Mouse (Mus musculus): ENCODE results near the gene Pnlip.

Gene Pnlip

DNA sequence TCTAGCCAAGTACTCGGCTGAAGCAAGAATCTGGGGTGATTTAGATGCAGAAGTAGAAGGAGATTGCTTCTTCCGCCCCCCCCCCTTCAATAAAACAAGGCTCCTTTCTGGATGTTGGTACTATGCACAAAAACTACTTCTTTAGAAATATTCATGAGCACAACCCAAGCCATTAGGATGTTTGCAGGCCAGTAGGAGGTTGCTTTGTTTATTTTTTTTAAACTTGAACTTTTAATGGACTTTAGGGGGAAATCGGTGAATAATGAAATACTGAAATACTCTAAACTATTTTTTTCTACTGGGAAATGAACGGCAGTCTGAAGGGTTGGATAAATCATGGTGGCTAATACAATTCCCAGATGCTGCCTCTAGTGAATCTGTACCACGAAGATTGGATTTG, at the start of gene Pnlip:
Gene Pnlip, plus strand, starts transcription at position 301 of the 400 bp plus-strand sequence.
- no peaks in the 10 kb centered on the region for H3K4me1 ChIP-seq (replicated peaks; ENCODE audit: low read depth, low read length)
- H3K36me3 ChIP-seq (ENCODE audit: insufficient read depth, low read length), result no peaks in the 10 kb centered on the region
- TF ChIP-seq CTCF (conservative IDR thresholded peaks at IDR 0.05; ENCODE audit: low read length), result no peak
- TF ChIP-seq NANOG (IDR thresholded peaks at IDR 0.05; ENCODE audit: borderline replicate concordance, low read length), result no peak
- no peak for TF ChIP-seq POU5F1 (IDR thresholded peaks at IDR 0.05; ENCODE audit: borderline replicate concordance, low read length)
- no peak within 1 kb of the TSS for H3K4me3 ChIP-seq (replicated peaks; ENCODE audit: low read length)
- no peaks in the 10 kb centered on the region for H3K9me3 ChIP-seq (ENCODE audit: low read length)
- no peaks in the 10 kb centered on the region for H3K27me3 ChIP-seq (ENCODE audit: insufficient read depth, low read length)

DNA sequence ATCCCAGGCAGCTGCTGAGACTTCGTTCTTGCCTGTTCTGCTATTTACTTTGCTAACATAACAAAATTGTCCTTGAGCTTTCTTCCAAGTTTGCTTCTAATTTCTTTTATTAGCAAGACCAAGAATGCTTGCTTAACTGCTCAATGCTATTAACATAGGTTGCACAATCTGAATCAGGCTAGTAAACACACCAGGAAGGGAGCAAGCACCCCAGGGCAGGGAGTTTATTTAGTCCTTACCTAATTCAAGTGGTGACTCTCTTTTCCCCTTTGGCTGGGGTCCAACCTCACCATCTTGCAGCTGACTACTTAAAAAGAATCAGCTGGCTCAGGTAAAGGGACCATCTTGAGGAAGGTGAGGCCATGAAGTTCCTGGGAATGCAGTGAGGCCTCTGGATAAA, 42.6 kb upstream of the Pnlip start:
- Histone ChIP-seq H3K36me3 (ENCODE audit: insufficient read depth, low read length) (no peaks in the 10 kb centered on the region), H3K9me3 (ENCODE audit: low read length) (no peaks in the 10 kb centered on the region), H3K4me1 (replicated peaks; ENCODE audit: low read depth, low read length) (peaks cover 24% of the 10 kb centered on the region), H3K4me3 (replicated peaks; ENCODE audit: low read length) (no peak overlapping the region), H3K27me3 (ENCODE audit: insufficient read depth, low read length) (no peaks in the 10 kb centered on the region)
- TF ChIP-seq CTCF (conservative IDR thresholded peaks at IDR 0.05; ENCODE audit: low read length), result no peak
- TF ChIP-seq POU5F1 (IDR thresholded peaks at IDR 0.05; ENCODE audit: borderline replicate concordance, low read length), result no peak
- no peak for TF ChIP-seq NANOG (IDR thresholded peaks at IDR 0.05; ENCODE audit: borderline replicate concordance, low read length)

DNA sequence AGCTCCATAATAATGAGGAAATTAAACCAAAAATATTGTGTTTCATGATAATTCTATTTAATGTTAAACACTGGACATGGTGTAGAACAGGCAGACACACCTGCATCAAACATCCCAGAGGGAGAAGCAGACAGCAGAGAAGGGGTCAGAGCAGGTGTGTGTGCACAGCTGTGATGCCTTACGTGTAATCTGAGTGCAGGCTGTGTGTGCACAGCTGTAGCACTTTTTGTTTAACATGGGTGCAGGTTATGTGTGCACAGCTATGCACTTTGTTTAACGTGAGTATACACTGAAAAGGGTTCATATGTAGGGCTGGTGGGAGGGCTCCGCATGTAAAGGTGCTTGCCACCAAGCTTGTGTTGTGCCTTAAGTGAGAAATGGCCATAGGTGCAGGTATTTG, 39.6 kb upstream of the Pnlip start:
- Histone ChIP-seq H3K27me3 (ENCODE audit: insufficient read depth, low read length) (no peaks in the 10 kb centered on the region), H3K9me3 (ENCODE audit: low read length) (no peaks in the 10 kb centered on the region), H3K4me3 (replicated peaks; ENCODE audit: low read length) (no peak overlapping the region), H3K36me3 (ENCODE audit: insufficient read depth, low read length) (no peaks in the 10 kb centered on the region), H3K4me1 (replicated peaks; ENCODE audit: low read depth, low read length) (peaks cover 9% of the 10 kb centered on the region; the same call in 1 of the 2 replicates)
- TF ChIP-seq CTCF (conservative IDR thresholded peaks at IDR 0.05; ENCODE audit: low read length) (no peak), POU5F1 (IDR thresholded peaks at IDR 0.05; ENCODE audit: borderline replicate concordance, low read length) (no peak), NANOG (IDR thresholded peaks at IDR 0.05; ENCODE audit: borderline replicate concordance, low read length) (no peak)

DNA sequence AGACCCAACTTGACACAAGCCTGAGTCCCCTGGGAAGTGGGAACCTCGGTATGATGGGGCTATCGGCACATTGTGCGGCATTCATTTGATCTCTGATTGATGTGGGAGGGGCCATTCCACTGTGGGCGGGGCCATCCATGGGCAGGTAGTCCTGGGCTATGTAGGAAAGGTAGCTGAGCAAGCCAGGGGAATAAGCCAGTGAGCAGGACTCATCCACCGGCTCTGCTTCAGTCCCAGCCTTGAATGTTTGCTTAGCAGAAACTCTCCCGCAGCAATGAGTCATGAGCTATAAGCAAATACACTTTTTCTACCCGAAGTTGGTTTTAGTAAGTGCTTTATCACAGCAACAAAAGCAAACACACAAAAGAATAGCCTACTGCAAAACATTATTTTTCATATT, 35.7 kb upstream of the Pnlip start:
- H3K36me3 ChIP-seq (ENCODE audit: insufficient read depth, low read length), result no peaks in the 10 kb centered on the region
- H3K4me1 ChIP-seq (replicated peaks; ENCODE audit: low read depth, low read length), result peaks cover 9% of the 10 kb centered on the region; the same call in 1 of the 2 replicates
- no peak overlapping the region for H3K4me3 ChIP-seq (replicated peaks; ENCODE audit: low read length)
- H3K9me3 ChIP-seq (ENCODE audit: low read length), result peaks cover 29% of the 10 kb centered on the region
- H3K27me3 ChIP-seq (ENCODE audit: insufficient read depth, low read length), result no peaks in the 10 kb centered on the region
- no peak for TF ChIP-seq CTCF (conservative IDR thresholded peaks at IDR 0.05; ENCODE audit: low read length)
- TF ChIP-seq POU5F1 (IDR thresholded peaks at IDR 0.05; ENCODE audit: borderline replicate concordance, low read length), result no peak
- TF ChIP-seq NANOG (IDR thresholded peaks at IDR 0.05; ENCODE audit: borderline replicate concordance, low read length), result no peak

DNA sequence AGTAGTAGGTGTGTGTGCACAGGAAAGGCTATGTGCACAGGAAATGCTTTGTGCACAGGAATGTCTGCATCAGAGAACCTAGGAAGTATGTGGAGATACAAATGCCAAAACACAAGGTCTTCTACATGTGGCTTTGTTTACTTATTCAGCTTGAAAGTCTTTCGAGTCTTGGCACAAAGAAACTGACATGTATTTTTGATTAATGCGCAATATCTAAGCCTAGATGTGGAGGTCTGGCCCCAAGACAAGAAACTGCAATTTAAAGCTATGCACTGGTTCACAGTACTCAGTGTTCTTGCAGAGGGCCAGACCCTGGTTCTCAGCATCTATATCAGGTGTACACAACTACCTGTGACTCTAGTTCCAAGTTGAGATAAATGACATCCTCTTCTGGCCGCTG, 31.6 kb upstream of the Pnlip start:
- Histone ChIP-seq H3K36me3 (ENCODE audit: insufficient read depth, low read length) (no peaks in the 10 kb centered on the region), H3K4me1 (replicated peaks; ENCODE audit: low read depth, low read length) (no peaks in the 10 kb centered on the region), H3K27me3 (ENCODE audit: insufficient read depth, low read length) (no peaks in the 10 kb centered on the region), H3K9me3 (ENCODE audit: low read length) (peaks cover 44% of the 10 kb centered on the region), H3K4me3 (replicated peaks; ENCODE audit: low read length) (no peak overlapping the region)
- TF ChIP-seq NANOG (IDR thresholded peaks at IDR 0.05; ENCODE audit: borderline replicate concordance, low read length) (no peak), POU5F1 (IDR thresholded peaks at IDR 0.05; ENCODE audit: borderline replicate concordance, low read length) (no peak), CTCF (conservative IDR thresholded peaks at IDR 0.05; ENCODE audit: low read length) (no peak)

DNA sequence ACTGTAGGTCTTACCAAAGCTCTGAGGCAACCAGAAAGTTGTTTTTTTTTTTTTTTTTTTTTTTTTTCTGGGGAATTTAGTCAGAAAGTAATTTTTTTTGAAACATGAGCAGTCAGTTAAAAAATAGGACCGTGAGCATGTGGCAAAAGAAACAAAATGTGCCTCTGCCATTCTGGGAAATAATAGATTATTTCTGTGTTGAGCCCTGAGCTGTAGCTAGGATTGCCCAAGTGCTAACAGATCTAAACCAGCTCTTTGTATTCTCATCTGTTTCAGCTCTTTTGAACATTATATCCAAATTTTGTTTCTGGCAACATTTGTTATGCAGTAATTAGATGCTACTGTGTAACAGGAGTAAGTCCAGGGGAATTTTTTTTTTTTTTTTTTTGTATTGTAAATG, 30.7 kb upstream of the Pnlip start:
- Histone ChIP-seq H3K27me3 (ENCODE audit: insufficient read depth, low read length) (no peaks in the 10 kb centered on the region), H3K4me3 (replicated peaks; ENCODE audit: low read length) (no peak overlapping the region), H3K36me3 (ENCODE audit: insufficient read depth, low read length) (no peaks in the 10 kb centered on the region), H3K9me3 (ENCODE audit: low read length) (peaks cover 44% of the 10 kb centered on the region), H3K4me1 (replicated peaks; ENCODE audit: low read depth, low read length) (no peaks in the 10 kb centered on the region)
- TF ChIP-seq NANOG (IDR thresholded peaks at IDR 0.05; ENCODE audit: borderline replicate concordance, low read length) (no peak), CTCF (conservative IDR thresholded peaks at IDR 0.05; ENCODE audit: low read length) (no peak), POU5F1 (IDR thresholded peaks at IDR 0.05; ENCODE audit: borderline replicate concordance, low read length) (no peak)

DNA sequence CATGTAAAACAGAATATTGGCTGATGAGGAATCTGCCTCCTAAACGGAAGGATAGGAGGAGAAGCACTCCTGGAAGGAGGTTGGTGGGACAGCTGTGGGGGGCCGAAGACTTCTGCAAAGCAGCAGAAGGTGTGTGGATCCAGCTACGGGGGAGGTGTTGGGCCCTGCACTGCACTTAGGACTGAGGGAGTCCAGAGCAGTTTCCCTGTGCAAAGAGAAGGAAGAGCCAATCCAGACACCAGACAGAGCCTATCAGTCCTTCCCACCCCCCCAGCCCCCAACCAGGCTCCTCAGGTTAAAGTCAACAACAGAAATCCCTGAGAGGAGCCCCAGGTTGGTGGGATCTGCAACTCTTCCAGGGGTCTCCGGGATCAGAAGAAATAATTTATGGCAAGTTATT, 27.5 kb upstream of the Pnlip start:
- peaks cover 2% of the 10 kb centered on the region; the same call in 1 of the 2 replicates for H3K27me3 ChIP-seq (ENCODE audit: insufficient read depth, low read length)
- no peak for TF ChIP-seq CTCF (conservative IDR thresholded peaks at IDR 0.05; ENCODE audit: low read length)
- TF ChIP-seq POU5F1 (IDR thresholded peaks at IDR 0.05; ENCODE audit: borderline replicate concordance, low read length), result no peak
- TF ChIP-seq NANOG (IDR thresholded peaks at IDR 0.05; ENCODE audit: borderline replicate concordance, low read length), result no peak
- peaks cover 7% of the 10 kb centered on the region; the same call in 1 of the 2 replicates for H3K4me1 ChIP-seq (replicated peaks; ENCODE audit: low read depth, low read length)
- peaks cover 26% of the 10 kb centered on the region for H3K9me3 ChIP-seq (ENCODE audit: low read length)
- no peak overlapping the region for H3K4me3 ChIP-seq (replicated peaks; ENCODE audit: low read length)
- H3K36me3 ChIP-seq (ENCODE audit: insufficient read depth, low read length), result no peaks in the 10 kb centered on the region

DNA sequence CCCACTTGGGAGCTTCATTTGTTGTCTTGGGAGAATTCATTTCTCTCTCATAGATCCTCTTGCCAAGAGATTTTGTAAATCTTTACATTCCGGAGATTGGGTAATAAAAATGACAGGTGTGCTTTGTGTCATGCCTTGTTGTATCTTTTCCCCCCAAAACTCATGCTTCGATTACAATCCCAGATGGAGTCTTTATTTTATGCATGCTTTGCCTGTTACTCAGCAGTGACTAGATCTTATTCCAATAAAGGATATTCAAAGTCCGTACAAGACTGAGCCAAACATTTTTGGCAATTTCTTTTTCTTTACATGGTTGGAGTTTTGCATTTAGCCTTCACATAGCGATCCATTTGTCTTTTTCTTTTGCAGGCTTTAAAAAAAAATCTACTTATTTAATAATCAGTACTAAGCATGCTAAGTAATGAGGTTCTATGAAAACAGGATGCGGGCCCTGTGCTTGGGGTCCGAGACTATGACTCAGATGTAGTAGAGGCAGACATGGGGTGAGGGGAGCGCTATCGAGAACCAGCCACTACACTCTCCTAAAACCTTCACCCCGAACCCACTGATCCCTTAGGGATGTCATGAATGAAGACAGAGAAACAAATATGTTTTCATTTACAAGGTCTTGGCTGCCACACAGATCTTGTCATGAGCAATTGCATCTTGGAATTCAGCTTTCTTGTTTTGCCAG, 26.9 kb upstream of the Pnlip start:
- Histone ChIP-seq H3K4me1 (replicated peaks; ENCODE audit: low read depth, low read length) (peaks cover 7% of the 10 kb centered on the region; the same call in 1 of the 2 replicates), H3K4me3 (replicated peaks; ENCODE audit: low read length) (no peak overlapping the region), H3K27me3 (ENCODE audit: insufficient read depth, low read length) (peaks cover 2% of the 10 kb centered on the region; the same call in 1 of the 2 replicates), H3K9me3 (ENCODE audit: low read length) (peaks cover 20% of the 10 kb centered on the region), H3K36me3 (ENCODE audit: insufficient read depth, low read length) (no peaks in the 10 kb centered on the region)
- TF ChIP-seq NANOG (IDR thresholded peaks at IDR 0.05; ENCODE audit: borderline replicate concordance, low read length), result no peak
- TF ChIP-seq POU5F1 (IDR thresholded peaks at IDR 0.05; ENCODE audit: borderline replicate concordance, low read length), result no peak
- no peak for TF ChIP-seq CTCF (conservative IDR thresholded peaks at IDR 0.05; ENCODE audit: low read length)

All from E14TG2a.4 (cell line).